Mouse (Mus musculus) heart, embryonic 14.5 days (tissue): ENCODE measurements at regions not wholly inside any gene's neighbourhood (a gene's known extent, or its start where the extent isn't known, plus 50 kb on each side); places are given as distances from the start of the nearest gene placed in this dataset.
A peak's percentile ranks its signal among the peaks of the same experiment; 100 is the strongest.

Source experiments
- ATAC-seq: fragments of 200-750 bp; cut with Nextera tagmentation; 2 replicates; pipeline ENCODE4 v1.8.0; 2017; ENCODE audit warnings: low read depth, moderate TSS enrichment; ENCODE audit not compliant: insufficient number of reproducible peaks, insufficient read depth, low FRiP score
- H3K27ac ChIP-seq, 2 experiments: fragments of 200-500 bp in 1 of 2; fragments of 300-500 bp in 1 of 2; sonication (generic) in 1 of 2; replicated peaks in 1 of 2; 2 replicates each; pipeline ENCODE4 v1.5.1; 2012 to 2014; ENCODE audit warnings: low read depth in 2 of 2, low read length in 2 of 2, control low read depth in 1 of 2, mild to moderate bottlenecking in 1 of 2, mixed read lengths in 1 of 2; ENCODE audit not compliant: control insufficient read depth in 1 of 2, insufficient read depth in 1 of 2
- H3K27me3 ChIP-seq: fragments of 300-500 bp; sonication (generic); 2 replicates; pipeline ENCODE4 v1.6.1; 2014; ENCODE audit warnings: mild to moderate bottlenecking, low read length, control low read depth; ENCODE audit not compliant: control insufficient read depth, insufficient read depth
- H3K36me3 ChIP-seq: fragments of 300-500 bp; sonication (generic); 2 replicates; pipeline ENCODE4 v1.6.1; 2014; ENCODE audit warnings: mild to moderate bottlenecking, control low read depth, low read length, mixed read lengths; ENCODE audit not compliant: control insufficient read depth, insufficient read depth
- H3K4me1 ChIP-seq, 2 experiments: fragments of 200-500 bp in 1 of 2; fragments of 300-500 bp in 1 of 2; sonication (generic) in 1 of 2; 2 replicates each; pipeline ENCODE4 v1.6.1; 2012 to 2014; ENCODE audit warnings: low read length in 2 of 2, control low read depth in 1 of 2, mixed read lengths in 1 of 2; ENCODE audit not compliant: control insufficient read depth in 2 of 2, insufficient read depth in 2 of 2
- H3K4me2 ChIP-seq: fragments of 300-500 bp; sonication (generic); 2 replicates; pipeline ENCODE4 v1.6.1; 2014; ENCODE audit warnings: mild to moderate bottlenecking, low read length
- H3K4me3 ChIP-seq, 2 experiments: fragments of 200-500 bp in 1 of 2; fragments of 300-500 bp in 1 of 2; sonication (generic) in 1 of 2; 2 replicates each; pipeline ENCODE4 v1.5.1; 2012 to 2014; ENCODE audit warnings: low read length in 2 of 2, mild to moderate bottlenecking in 2 of 2, control low read depth in 1 of 2, low read depth in 1 of 2, moderate library complexity in 1 of 2; ENCODE audit not compliant: control insufficient read depth in 1 of 2, insufficient read depth in 1 of 2
- H3K9ac ChIP-seq: fragments of 300-500 bp; sonication (generic); 2 replicates; pipeline ENCODE4 v1.6.1; 2014; ENCODE audit warnings: mild to moderate bottlenecking, low read length
- H3K9me3 ChIP-seq: fragments of 300-500 bp; sonication (generic); 2 replicates; pipeline ENCODE4 v1.6.1; 2016; ENCODE audit warnings: low read length, control low read depth; ENCODE audit not compliant: control insufficient read depth
- WGBS: fragments of 180-500 bp; shearing (Covaris S2); extraction: QIAGEN DNeasy Blood & Tissue Kit; methylation state at CpG from one replicate; pipeline ENCODE4 v1.1.7; 2014; 5-methylcytosine and 5-hydroxymethylcytosine counted together

- H3K36me3 ChIP-seq = no peaks in the 10 kb centered on the region
- no peak overlapping the region for H3K9ac ChIP-seq
- no peak overlapping the region for H3K27ac ChIP-seq
- no peaks in the 10 kb centered on the region for H3K4me1 ChIP-seq
- no peak overlapping the region for H3K4me2 ChIP-seq
- no peak for ATAC-seq
- no peaks in the 10 kb centered on the region for H3K27me3 ChIP-seq
- no peaks in the 10 kb centered on the region for H3K9me3 ChIP-seq
- no peak overlapping the region for H3K4me3 ChIP-seq
- 68% methylated on average over 3 of the region's 3 CpGs for WGBS
Observed at GRCm38 (mm10) chr1:80040409-80040808, 177.9 kb downstream of the Fam124b start.

GRCm38 (mm10) chr1:80039891-80040290 lies 178.4 kb downstream of the Fam124b start:
- H3K4me1 ChIP-seq = no peaks in the 10 kb centered on the region
- H3K4me3 ChIP-seq = no peak overlapping the region
- H3K36me3 ChIP-seq = no peaks in the 10 kb centered on the region
- no peak overlapping the region for H3K4me2 ChIP-seq
- no peak for ATAC-seq
- H3K9ac ChIP-seq = no peak overlapping the region
- H3K27ac ChIP-seq = no peak overlapping the region
- H3K27me3 ChIP-seq = no peaks in the 10 kb centered on the region
- 49% methylated on average over 3 of the region's 3 CpGs for WGBS
- H3K9me3 ChIP-seq = no peaks in the 10 kb centered on the region

- H3K36me3 ChIP-seq = no peaks in the 10 kb centered on the region
- H3K4me1 ChIP-seq = no peaks in the 10 kb centered on the region
- H3K27me3 ChIP-seq = no peaks in the 10 kb centered on the region
- no peak overlapping the region for H3K9ac ChIP-seq
- H3K4me3 ChIP-seq = no peak overlapping the region
- WGBS = 62% methylated on average over 4 of the region's 4 CpGs
- no peak overlapping the region for H3K4me2 ChIP-seq
- ATAC-seq = no peak
- no peaks in the 10 kb centered on the region for H3K9me3 ChIP-seq
- H3K27ac ChIP-seq = no peak overlapping the region
Observed at GRCm38 (mm10) chr1:80039161-80039560, 178.2 kb upstream of the Serpine2 start.

- Histone ChIP-seq H3K4me2 (no peak overlapping the region), H3K9me3 (no peaks in the 10 kb centered on the region), H3K9ac (no peak overlapping the region), H3K27me3 (no peaks in the 10 kb centered on the region), H3K4me3 (no peak overlapping the region), H3K36me3 (no peaks in the 10 kb centered on the region), H3K27ac (no peak overlapping the region), H3K4me1 (no peaks in the 10 kb centered on the region; a peak in 2 of 4 replicates)
- ATAC-seq = no peak
Observed at GRCm38 (mm10) chr1:80038059-80038458, 177.1 kb upstream of the Serpine2 start.

GRCm38 (mm10) chr1:80036436-80036835 lies 175.5 kb upstream of the Serpine2 start:
- no peak overlapping the region for H3K4me3 ChIP-seq
- no peak overlapping the region for H3K27ac ChIP-seq
- H3K4me1 ChIP-seq = peaks cover 0 to 2% of the 10 kb centered on the region in 2 experiments; a peak in 3 of 4 replicates
- H3K36me3 ChIP-seq = no peaks in the 10 kb centered on the region
- no peaks in the 10 kb centered on the region for H3K9me3 ChIP-seq
- H3K9ac ChIP-seq = no peak overlapping the region
- no peak for ATAC-seq
- 94% methylated on average over 4 of the region's 4 CpGs for WGBS
- H3K4me2 ChIP-seq = no peak overlapping the region
- H3K27me3 ChIP-seq = no peaks in the 10 kb centered on the region

- Histone ChIP-seq H3K27me3 (no peaks in the 10 kb centered on the region), H3K9me3 (no peaks in the 10 kb centered on the region), H3K4me3 (no peak overlapping the region), H3K4me2 (no peak overlapping the region), H3K27ac (peak overlapping the region; percentile 12 to 33; a peak in 2 of 4 replicates), H3K4me1 (peaks cover 0 to 2% of the 10 kb centered on the region in 2 experiments; a peak in 3 of 4 replicates), H3K36me3 (no peaks in the 10 kb centered on the region), H3K9ac (no peak overlapping the region)
- ATAC-seq = no peak
- WGBS = 41% methylated on average over 6 of the region's 6 CpGs
Observed at GRCm38 (mm10) chr1:80033522-80033921, 172.5 kb upstream of the Serpine2 start.

- no peak overlapping the region for H3K4me2 ChIP-seq
- H3K4me1 ChIP-seq = peaks cover 0 to 2% of the 10 kb centered on the region in 2 experiments; a peak in 3 of 4 replicates
- WGBS = 48% methylated on average over 2 of the region's 2 CpGs
- no peaks in the 10 kb centered on the region for H3K9me3 ChIP-seq
- no peaks in the 10 kb centered on the region for H3K27me3 ChIP-seq
- H3K4me3 ChIP-seq = no peak overlapping the region
- no peak overlapping the region for H3K9ac ChIP-seq
- no peaks in the 10 kb centered on the region for H3K36me3 ChIP-seq
- H3K27ac ChIP-seq = peak overlapping the region in 1 of 2 experiments; percentile 33; a peak in 2 of 4 replicates
- ATAC-seq = no peak
Observed at GRCm38 (mm10) chr1:80033121-80033520, 172.1 kb upstream of the Serpine2 start.

- no peak for ATAC-seq
- no peak overlapping the region for H3K9ac ChIP-seq
- no peak overlapping the region for H3K4me2 ChIP-seq
- peak overlapping the region in 1 of 2 experiments; percentile 16; a peak in 1 of 4 replicates for H3K27ac ChIP-seq
- H3K36me3 ChIP-seq = no peaks in the 10 kb centered on the region
- H3K4me1 ChIP-seq = peaks cover 0 to 2% of the 10 kb centered on the region in 2 experiments; a peak in 3 of 4 replicates
- no peaks in the 10 kb centered on the region for H3K27me3 ChIP-seq
- H3K4me3 ChIP-seq = no peak overlapping the region
- no peaks in the 10 kb centered on the region for H3K9me3 ChIP-seq
Observed at GRCm38 (mm10) chr1:80032464-80032863, 171.5 kb upstream of the Serpine2 start.
